Mouse (Mus musculus) left cerebral cortex, adult 11 months (tissue): ENCODE measurements around the gene Cpt1c.
"Not testable (repeated sequence)": the region's sequence is repeated elsewhere in the genome, so short reads cannot be mapped to it uniquely, and the experiment has no call there.

Experiments used
- DNase-seq: peaks from one replicate; pipeline ENCODE4 v3.0.0; 2022; ENCODE audit warnings: low spot score

Gene Cpt1c

DNA sequence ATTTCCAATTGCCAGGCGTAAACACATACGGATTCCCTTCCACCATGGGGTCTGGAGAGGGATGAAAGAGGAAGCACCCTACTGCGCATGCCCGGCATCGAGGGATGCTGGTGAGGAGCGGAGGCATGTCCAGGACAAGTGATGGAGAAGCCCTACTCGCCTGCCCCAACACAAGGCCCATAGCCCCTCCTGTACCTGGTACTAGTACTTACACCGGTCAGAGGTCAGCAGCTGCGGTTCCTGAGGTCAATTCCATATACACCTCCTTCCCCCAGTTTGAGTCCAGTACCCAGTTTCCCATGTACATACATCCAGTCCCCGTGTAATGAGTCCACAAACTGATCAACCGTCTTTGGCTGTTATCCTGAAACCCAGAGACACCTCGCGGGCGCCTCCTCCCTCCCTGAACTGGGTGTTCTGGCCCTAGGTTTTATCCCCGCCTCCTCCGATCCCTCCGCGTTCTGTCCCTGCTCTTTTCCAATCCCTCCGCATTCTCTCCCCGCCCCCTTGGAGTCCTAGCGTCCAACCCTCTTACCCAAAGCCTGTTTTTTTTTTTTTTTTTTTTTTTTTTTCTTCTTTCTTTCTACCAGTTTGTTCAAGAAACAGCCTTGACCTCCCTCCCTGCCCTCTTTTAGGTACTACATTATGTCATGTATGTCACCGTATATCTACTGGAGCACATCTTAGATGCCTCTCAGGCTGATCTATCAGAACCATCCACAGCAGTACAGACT, at the start of gene Cpt1c:
Cpt1c (minus strand) TSS at position 469 of the 734 bp plus-strand sequence.
- DNase-seq, result peak; percentile 86

DNA sequence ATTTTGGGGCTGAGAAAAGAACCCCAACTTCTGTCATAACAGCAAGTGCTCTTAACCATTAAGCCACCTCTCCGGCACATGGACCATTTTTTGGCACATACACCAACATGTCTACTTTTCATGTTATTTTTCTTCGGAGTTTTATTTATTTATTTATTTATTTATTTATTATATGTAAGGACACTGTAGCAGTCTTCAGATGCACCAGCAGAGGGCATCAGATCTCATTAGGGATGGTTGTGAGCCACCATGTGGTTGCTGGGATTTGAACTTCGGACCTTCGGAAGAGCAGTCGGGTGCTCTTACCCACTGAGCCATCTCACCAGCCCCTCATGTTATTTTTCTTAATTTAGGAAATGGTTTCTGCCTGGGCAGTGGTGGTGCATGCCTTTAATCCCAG, 49.1 kb upstream of the Cpt1c start:
- DNase-seq, result not testable (repeated sequence)

DNA sequence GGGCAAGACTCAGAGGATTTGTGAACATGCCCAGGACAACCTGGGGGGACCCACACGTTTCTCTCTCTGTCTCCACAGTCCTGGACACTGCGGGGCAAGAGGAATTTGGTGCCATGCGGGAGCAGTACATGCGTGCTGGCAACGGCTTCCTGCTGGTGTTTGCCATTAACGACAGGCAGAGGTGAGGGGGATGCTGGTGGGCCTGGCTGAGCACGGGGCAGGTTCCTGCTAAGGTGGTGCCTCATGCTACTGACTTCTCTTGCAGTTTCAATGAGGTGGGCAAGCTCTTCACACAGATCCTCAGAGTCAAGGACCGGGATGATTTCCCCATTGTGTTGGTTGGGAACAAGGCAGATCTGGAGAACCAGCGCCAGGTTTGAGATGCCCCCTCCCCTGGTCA, 45.6 kb upstream of the Cpt1c start:
- no peak for DNase-seq

GRCm38 (mm10) chr7:45019031-45019571, 44.5 kb upstream of the Cpt1c start:
- DNase-seq, result no peak

DNA sequence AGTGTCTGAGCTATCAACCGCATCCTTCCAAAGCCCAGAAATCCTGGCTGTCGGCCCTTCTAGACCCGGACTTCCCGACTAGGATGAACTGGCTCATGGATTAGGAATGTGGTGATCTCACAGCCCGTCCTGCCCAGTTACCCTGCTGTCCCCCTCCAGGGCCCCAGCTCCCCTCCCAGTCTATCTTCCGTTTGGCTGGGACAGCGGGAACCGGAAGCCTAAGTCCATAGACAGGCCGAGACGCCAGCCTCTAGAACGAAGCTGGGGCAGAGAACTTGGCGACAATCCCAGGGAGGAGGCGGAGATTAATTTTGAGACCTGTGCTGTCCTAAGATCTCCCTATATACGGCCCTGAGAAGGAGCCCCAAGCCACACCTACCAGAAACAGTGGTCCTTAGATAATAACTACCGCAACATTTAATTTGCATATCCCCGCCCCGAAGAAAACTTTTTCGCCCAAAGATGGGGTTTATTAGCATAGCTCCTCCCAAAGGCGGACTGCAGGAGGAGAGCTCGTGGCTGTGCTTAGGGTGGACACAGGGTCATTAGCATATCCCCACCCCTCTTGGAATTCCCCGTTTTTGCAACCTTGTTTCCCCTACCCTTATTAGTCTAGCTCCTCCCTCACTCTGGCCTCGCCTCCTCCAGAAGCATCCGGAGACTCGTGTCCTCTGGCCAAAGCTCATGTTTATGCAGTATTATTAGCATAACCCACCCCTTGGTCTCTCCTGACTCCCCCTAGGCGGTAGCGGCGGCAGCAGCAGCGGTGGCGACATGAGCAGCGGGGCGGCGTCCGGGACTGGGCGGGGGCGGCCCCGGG, 42.8 kb upstream of the Cpt1c start, which contains the start of gene Rras:
Rras (plus strand) TSS at position 720 of the 820 bp plus-strand sequence.
- peak; percentile 90 for DNase-seq

DNA sequence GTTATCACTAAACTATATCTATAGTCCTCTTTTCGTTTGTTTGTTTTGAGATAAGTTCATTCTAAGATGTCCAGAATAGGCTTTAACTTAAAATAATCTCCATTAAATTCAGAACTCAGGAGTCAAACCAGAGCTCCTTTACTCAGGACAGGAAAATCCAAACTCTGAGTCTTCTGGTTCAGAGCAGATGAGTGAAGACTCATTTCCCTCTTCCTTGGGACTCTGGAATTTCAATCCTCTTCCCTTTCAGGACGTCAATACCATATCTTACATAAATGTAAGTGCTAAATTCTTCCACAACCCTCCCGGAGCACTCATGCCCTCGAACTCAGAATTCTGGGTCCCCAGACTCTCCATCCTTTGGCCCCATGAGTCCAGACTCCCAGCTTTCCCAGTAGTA, 42.1 kb upstream of the Cpt1c start:
- DNase-seq, result no peak

GRCm38 (mm10) chr7:45015957-45016612, 41.4 kb upstream of the Cpt1c start, which contains the start of gene Scaf1:
TSS of gene Scaf1 (minus strand) at chr7:45016363.
- peak; percentile 100 for DNase-seq

GRCm38 (mm10) chr7:45015344-45015956, 40.8 kb upstream of the Cpt1c start:
- DNase-seq, result no peak

- no peak for DNase-seq
Observed at GRCm38 (mm10) chr7:45014096-45014451, 39.4 kb upstream of the Cpt1c start.

DNA sequence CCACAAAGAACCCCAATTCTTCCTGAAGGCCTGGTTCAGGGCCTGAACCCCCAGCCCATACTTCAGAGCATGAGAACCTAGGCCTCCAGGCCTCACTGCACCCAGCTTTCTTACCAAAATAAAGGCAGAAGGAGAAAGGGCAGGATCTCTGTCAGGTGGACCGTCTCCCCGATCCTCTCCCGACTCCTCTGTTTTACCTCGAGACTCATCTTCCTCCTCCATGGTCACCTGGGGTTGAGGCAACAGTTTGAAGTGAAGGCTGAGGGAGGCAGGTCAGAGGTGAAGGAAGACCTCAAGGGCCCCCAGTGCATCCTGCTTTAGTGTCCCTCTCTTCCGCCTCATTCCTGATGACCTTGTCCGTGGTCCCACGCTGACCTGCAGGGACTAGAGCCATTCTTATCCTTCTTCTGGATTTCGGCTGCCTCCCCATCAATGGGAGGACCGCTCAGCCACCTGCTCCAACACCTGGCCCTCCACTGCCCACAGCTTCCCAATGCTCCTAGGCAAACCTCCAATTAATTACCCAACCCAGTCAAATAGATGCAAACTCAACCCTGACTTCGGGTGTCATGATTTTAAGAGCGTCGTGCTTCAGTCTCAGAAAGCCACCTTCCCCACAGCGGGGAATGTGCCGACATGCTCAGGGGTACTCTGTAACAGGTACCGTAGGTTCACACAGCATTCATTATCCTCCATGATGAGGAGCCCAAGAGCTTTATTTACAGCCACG, 38.9 kb upstream of the Cpt1c start:
- DNase-seq, result no peak

DNA sequence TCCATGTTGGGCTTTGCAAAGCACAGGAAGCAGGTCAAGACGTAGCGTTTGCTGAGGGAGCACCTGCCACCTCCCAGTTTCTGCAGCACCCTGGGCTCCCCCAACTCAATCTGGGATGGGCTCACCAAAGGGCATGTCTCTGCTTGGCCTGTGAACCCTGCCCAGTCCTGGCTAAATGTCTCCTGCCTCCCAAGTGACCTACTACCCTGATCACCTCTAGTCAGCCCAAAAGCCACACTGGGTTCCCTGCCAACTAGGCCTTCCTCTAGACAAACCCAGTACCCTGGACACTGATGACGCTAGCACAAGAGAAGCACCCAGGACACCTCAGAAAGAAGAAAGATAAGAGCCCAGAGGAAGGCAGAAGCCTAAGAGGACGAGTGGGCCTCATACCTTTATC, 38.2 kb upstream of the Cpt1c start:
- no peak for DNase-seq

DNA sequence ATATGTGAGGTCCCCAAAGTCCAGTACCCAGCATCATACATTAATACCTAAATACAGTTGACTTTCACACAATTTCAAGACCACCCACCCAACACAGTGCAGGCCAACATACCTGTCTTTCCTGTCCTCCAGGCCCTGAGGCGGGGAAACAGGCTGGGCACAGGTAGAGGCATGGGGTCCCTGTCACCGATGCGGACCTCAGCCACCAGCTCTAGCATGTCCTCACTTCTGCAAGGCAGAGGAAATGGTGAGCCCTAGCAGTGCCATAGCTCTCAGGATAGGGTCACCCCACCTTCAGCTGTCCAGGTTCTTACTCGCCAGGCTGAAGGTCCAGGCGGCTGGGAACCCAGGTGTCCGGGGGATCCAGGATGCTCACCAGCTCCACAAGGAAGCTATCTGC, 37.4 kb upstream of the Cpt1c start:
- DNase-seq, result no peak

GRCm38 (mm10) chr7:45008411-45008810, 33.8 kb upstream of the Cpt1c start:
- DNase-seq, result no peak

- DNase-seq, result no peak
Observed at GRCm38 (mm10) chr7:45007846-45008245, 33.2 kb upstream of the Cpt1c start.

DNA sequence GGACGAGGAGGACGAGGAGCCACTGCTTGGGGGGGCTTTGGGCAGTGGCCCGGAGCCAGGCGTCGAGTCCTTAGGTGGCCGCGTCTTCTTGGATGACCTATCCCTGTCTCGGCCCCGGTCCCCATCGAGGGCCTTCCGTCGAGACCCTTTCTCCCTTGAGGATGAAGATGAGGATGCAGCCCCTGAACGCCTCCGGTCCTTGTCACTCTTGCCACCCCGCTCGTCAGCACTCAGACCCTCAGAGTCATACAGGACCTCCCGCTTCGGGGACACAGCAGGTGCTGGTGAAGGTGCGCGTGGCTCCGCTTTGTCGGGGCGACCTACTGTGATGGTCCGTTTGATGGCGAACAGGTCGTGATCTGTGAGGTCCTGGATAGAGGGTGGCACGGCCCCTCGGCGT, 32.5 kb upstream of the Cpt1c start:
- no peak for DNase-seq

GRCm38 (mm10) chr7:45006503-45006902, 31.9 kb upstream of the Cpt1c start:
- no peak for DNase-seq

GRCm38 (mm10) chr7:45005321-45005992, 30.8 kb upstream of the Cpt1c start:
- DNase-seq, result no peak

- DNase-seq, result no peak
Observed at GRCm38 (mm10) chr7:45004546-45004945, 29.9 kb upstream of the Cpt1c start.

DNA sequence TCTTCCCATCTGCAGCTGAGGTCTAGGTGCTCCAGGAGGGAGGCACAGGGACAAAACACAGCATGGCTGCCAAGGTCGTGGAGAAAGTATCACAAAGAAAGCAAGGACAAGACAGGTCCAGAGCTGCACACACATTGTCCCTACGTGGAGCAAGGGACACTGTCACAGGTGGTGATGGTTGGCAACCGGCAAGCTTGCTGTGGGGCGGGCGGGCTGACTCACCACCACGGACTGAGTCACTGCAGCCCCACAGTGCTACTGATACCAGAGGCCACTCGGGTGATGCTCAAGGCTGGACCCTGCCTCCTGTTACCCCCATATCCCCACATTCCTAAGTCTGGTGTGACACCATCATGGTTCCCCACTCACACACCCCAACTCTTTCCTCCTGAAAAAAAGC, 27.8 kb upstream of the Cpt1c start:
- no peak for DNase-seq

DNA sequence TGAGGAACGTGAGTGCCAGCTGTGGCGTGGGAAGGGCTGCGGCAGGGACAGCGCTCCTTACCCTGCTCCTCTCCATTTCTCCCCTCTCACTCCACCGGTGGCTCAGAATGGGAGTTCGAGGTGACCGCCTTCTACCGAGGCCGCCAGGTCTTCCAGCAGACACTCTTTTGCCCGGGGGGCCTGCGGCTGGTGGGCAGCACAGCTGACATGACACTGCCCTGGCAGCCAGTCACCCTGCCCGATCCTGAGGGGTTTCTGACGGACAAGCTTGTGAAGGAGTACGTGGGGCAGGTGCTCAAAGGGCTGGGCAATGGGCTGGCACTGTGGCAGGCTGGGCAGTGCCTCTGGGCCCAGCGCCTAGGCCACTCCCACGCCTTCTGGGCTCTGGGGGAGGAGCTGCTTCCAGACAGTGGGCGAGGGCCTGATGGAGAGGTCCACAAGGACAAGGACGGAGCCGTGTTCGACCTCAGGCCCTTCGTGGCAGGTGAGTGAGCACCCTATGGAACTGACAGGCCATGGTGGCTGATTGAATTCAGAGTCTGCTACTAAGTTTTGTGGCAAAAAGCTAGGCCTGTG, 26.0 kb upstream of the Cpt1c start:
- DNase-seq, result no peak
